Mouse (Mus musculus) CH12.LX (cell line): ENCODE measurements around the gene Palmd. TPM values are rescaled to one million over a fixed set of nuclear protein-coding genes. Genes with fewer than 3 reads are reported as not detected.

ENCODE experiments used
- DNase-seq: peaks from one replicate; pipeline ENCODE4 v3.0.0-alpha.2; 2013; ENCODE audit errors: extremely low read depth
- H3K27ac ChIP-seq: 2 replicates; pipeline ENCODE4 v1.5.1; 2012; ENCODE audit warnings: low read depth, mild to moderate bottlenecking, control low read depth, moderate library complexity; ENCODE audit not compliant: insufficient read depth
- H3K27me3 ChIP-seq: replicated peaks from 2 replicates; pipeline ENCODE3; 2012; ENCODE audit warnings: inconsistent platforms
- H3K36me3 ChIP-seq, 2 experiments: replicated peaks in 1 of 2; 2 replicates each; pipeline versions ENCODE3 to v1.6.1; 2012; ENCODE audit warnings: inconsistent platforms in 1 of 2, low read length in 1 of 2, mild to moderate bottlenecking in 1 of 2, mixed read lengths in 1 of 2, moderate library complexity in 1 of 2; ENCODE audit not compliant: control insufficient read depth in 1 of 2, insufficient read depth in 1 of 2
- H3K4me1 ChIP-seq, 2 experiments: 2 replicates each; pipeline ENCODE4 v1.6.1; 2012; ENCODE audit warnings: inconsistent platforms in 1 of 2, moderate library complexity in 1 of 2; ENCODE audit not compliant: insufficient read depth in 2 of 2, control insufficient read depth in 1 of 2
- H3K4me2 ChIP-seq: 2 replicates; pipeline ENCODE4 v1.6.1; 2012; ENCODE audit warnings: low read depth, mild to moderate bottlenecking, control low read depth; ENCODE audit not compliant: poor library complexity, insufficient read depth, severe bottlenecking
- H3K4me3 ChIP-seq, 3 experiments: fragments of 150-350 bp in 1 of 3; sonication (generic) in 1 of 3; replicated peaks in 1 of 3; 2 replicates each; pipeline versions ENCODE3 to v1.5.1; 2011 to 2012; ENCODE audit warnings: low read depth in 2 of 3, low read length in 2 of 3, mild to moderate bottlenecking in 2 of 3, moderate library complexity in 2 of 3, control low read depth in 1 of 3, improper control_type of control experiment in 1 of 3, inconsistent platforms in 1 of 3, mixed read lengths in 1 of 3; ENCODE audit not compliant: poor library complexity in 1 of 3
- H3K79me2 ChIP-seq: replicated peaks from 2 replicates; pipeline ENCODE4 v1.6.1; 2012; ENCODE audit warnings: mild to moderate bottlenecking, moderate library complexity; ENCODE audit not compliant: control insufficient read depth, poor library complexity, insufficient read depth, severe bottlenecking; ENCODE audit errors: extremely low read depth
- H3K9ac ChIP-seq: 2 replicates; pipeline ENCODE4 v1.6.1; 2012; ENCODE audit warnings: low read depth, mild to moderate bottlenecking, control low read depth, moderate library complexity; ENCODE audit not compliant: insufficient read depth
- H3K9me3 ChIP-seq: replicated peaks from 2 replicates; pipeline ENCODE3; 2012; ENCODE audit warnings: low read length, inconsistent platforms, mixed read lengths
- BHLHE40 ChIP-seq: IDR thresholded peaks from 2 replicates; pipeline ENCODE4 v1.6.1; 2011; ENCODE audit warnings: mild to moderate bottlenecking, low read depth, low read length, improper control_type of control experiment
- CHD1 ChIP-seq: IDR thresholded peaks from 2 replicates; pipeline ENCODE4 v1.6.1; 2012; ENCODE audit warnings: low read depth, low read length, improper control_type of control experiment, inconsistent platforms
- CTCF ChIP-seq, 2 experiments: IDR thresholded peaks in 1 of 2; conservative IDR thresholded peaks in 1 of 2; 2 replicates each; pipeline ENCODE4 v1.5.1; 2011 to 2012; ENCODE audit warnings: low read depth in 2 of 2, low read length in 2 of 2, improper control_type of control experiment in 1 of 2, inconsistent platforms in 1 of 2, mild to moderate bottlenecking in 1 of 2, moderate library complexity in 1 of 2
- ELF1 ChIP-seq: IDR thresholded peaks from 2 replicates; pipeline ENCODE4 v1.6.1; 2014; ENCODE audit warnings: low read depth, mild to moderate bottlenecking, inconsistent platforms, low read length, improper control_type of control experiment
- GABPA ChIP-seq: IDR thresholded peaks from 2 replicates; pipeline ENCODE4 v1.6.1; 2012; ENCODE audit warnings: low read depth, low read length, improper control_type of control experiment, inconsistent platforms; ENCODE audit not compliant: insufficient replicate concordance
- JUN ChIP-seq: IDR thresholded peaks from 2 replicates; pipeline ENCODE4 v1.6.1; 2011; ENCODE audit warnings: low read depth, mild to moderate bottlenecking, low read length, improper control_type of control experiment, moderate library complexity; ENCODE audit not compliant: insufficient read depth
- MAZ ChIP-seq: IDR thresholded peaks from 2 replicates; pipeline ENCODE4 v1.6.1; 2012; ENCODE audit warnings: low read depth, mild to moderate bottlenecking, inconsistent platforms, low read length, improper control_type of control experiment, moderate library complexity
- MYC ChIP-seq: IDR thresholded peaks from 2 replicates; pipeline ENCODE4 v1.6.1; 2011; ENCODE audit warnings: low read depth, mild to moderate bottlenecking, improper control_type of control experiment, low read length
- NELFE ChIP-seq: IDR thresholded peaks from 2 replicates; pipeline ENCODE4 v1.6.1; 2011; ENCODE audit warnings: low read depth, low read length, improper control_type of control experiment
- NRF1 ChIP-seq: IDR thresholded peaks from 2 replicates; pipeline ENCODE4 v1.6.1; 2014; ENCODE audit warnings: low read depth, mild to moderate bottlenecking, inconsistent platforms, low read length, improper control_type of control experiment, moderate library complexity
- PAX5 ChIP-seq: IDR thresholded peaks from 2 replicates; pipeline ENCODE4 v1.6.1; 2012; ENCODE audit warnings: low read length, inconsistent platforms, mixed read lengths
- POLR2AphosphoS2 ChIP-seq: IDR thresholded peaks from 2 replicates; pipeline ENCODE4 v1.6.1; 2011; ENCODE audit warnings: low read depth, low read length, improper control_type of control experiment
- SIN3A ChIP-seq: IDR thresholded peaks from 2 replicates; pipeline ENCODE4 v1.6.1; 2012; ENCODE audit warnings: low read length, improper control_type of control experiment, inconsistent platforms
- SMC3 ChIP-seq: IDR thresholded peaks from 2 replicates; pipeline ENCODE4 v1.6.1; 2011; ENCODE audit warnings: low read depth, low read length, improper control_type of control experiment
- TCF12 ChIP-seq: IDR thresholded peaks from 2 replicates; pipeline ENCODE4 v1.6.1; 2014; ENCODE audit warnings: low read depth, mild to moderate bottlenecking, inconsistent platforms, low read length, improper control_type of control experiment
- dilution Hi-C: fragments of 300-500 bp; cut with MboI; formaldehyde crosslinking; loops from 2 replicates; pipeline ENCODE4 v1.14.3; 2020; ENCODE audit warnings: low sequenced_read_pairs; ENCODE audit not compliant: extremely low pct_unique_long_range_greater_than_20kb, extremely low pct_ligation_motif_present
- in situ Hi-C: fragments of 300-500 bp; cut with MboI; formaldehyde crosslinking; loops from 3 replicates; pipeline ENCODE4 v1.14.3; 2019; ENCODE audit warnings: low sequenced_read_pairs, low pct_ligation_motif_present, low pct_unique_long_range_greater_than_20kb, mixed read lengths
- polyA plus RNA-seq: library from polyadenylated mRNA; unstranded; fragments of >175 nt; gene quantifications from 2 replicates; pipeline ENCODE4 v1.2.1, GENCODE M21; 2012; ENCODE audit warnings: low read depth; ENCODE audit not compliant: insufficient read length
- total RNA-seq, 2 experiments: library from RNA; depleted of rRNA; stranded (reverse); fragments of 300-350 nt in 1 of 2; fragments of >200 nt in 1 of 2; gene quantifications; 2 replicates each; pipeline ENCODE4 v1.2.3; 2012 to 2014

The Palmd gene
- total and polyA plus RNA-seq, 3 experiments = not detected

DNA sequence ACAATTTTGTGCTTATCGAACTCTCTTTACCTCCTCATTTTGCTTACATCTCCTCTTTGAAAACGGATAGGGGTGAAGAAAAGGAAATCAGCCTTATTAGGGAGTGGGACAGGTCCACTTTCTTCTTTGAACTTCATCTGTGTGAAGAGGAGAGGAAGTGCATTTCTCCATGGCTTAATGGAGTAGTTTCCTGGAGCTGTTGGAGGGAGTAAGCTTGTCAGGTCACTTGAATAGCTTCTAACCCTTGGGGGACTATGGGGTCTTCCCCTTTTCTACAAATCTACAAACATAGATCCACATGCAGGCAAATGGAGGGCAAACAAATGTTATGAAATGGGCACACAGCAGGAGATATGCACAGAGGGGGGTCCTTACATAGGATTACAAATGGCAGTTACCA lies 17.7 kb upstream of the Palmd start:
- no peak overlapping the region for H3K4me2 ChIP-seq
- in situ Hi-C loops = no loop called here
- no peaks in the 10 kb centered on the region for H3K9me3 ChIP-seq
- H3K9ac ChIP-seq = no peak overlapping the region
- H3K27me3 ChIP-seq = no peaks in the 10 kb centered on the region
- no peak overlapping the region for H3K27ac ChIP-seq
- no peaks in the 10 kb centered on the region for H3K79me2 ChIP-seq
- H3K4me3 ChIP-seq = no peak overlapping the region
- no peaks in the 10 kb centered on the region for H3K36me3 ChIP-seq
- DNase-seq = no peak
- H3K4me1 ChIP-seq = no peaks in the 10 kb centered on the region
- dilution Hi-C loops = no loop called here
- TF ChIP-seq PAX5 (no peak), TCF12 (no peak), CHD1 (no peak), ELF1 (no peak), BHLHE40 (no peak), JUN (no peak)

DNA sequence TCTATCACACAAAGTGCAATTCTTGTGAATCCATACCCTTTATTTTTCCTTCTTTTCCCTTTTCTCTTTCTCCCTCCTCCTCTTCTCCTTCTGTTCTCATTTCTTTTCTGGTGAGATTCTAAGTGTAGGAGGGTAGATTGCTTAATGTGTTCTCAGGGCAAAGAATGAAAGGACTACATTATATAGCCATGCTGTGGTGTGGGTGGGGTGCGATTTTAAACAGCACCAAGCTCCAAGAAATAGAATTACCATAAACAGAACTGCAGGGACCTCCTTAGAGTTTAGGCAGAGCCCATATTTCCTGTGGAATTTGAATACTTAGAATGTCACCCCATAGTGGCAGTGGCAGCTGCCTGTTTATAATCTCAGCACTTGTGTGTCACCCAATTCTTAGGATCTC lies 17.0 kb upstream of the Palmd start:
- Histone ChIP-seq H3K79me2 (no peaks in the 10 kb centered on the region), H3K4me2 (no peak overlapping the region), H3K4me1 (no peaks in the 10 kb centered on the region), H3K4me3 (no peak overlapping the region), H3K27ac (no peak overlapping the region), H3K9ac (no peak overlapping the region), H3K9me3 (no peaks in the 10 kb centered on the region), H3K36me3 (no peaks in the 10 kb centered on the region), H3K27me3 (no peaks in the 10 kb centered on the region)
- TF ChIP-seq MAZ = no peak
- DNase-seq = no peak
- in situ Hi-C loops = no loop called here
- dilution Hi-C loops = no loop called here

GRCm38 (mm10) chr3:116985042-116985455 lies 16.3 kb upstream of the Palmd start:
- dilution Hi-C loops = no loop called here
- in situ Hi-C loops = no loop called here
- no peak for TF ChIP-seq BHLHE40
- no peak for TF ChIP-seq NRF1
- no peak for TF ChIP-seq TCF12
- no peak for TF ChIP-seq POLR2AphosphoS2
- TF ChIP-seq CTCF (conservative IDR thresholded peaks at IDR 0.05 in 1 of 2, IDR thresholded peaks at IDR 0.05 in 1 of 2; ENCODE audit: low read depth in 2 of 2, low read length in 2 of 2) = no peak
- TF ChIP-seq SIN3A = no peak
- TF ChIP-seq MYC = no peak
- no peak for TF ChIP-seq SMC3
- no peak for TF ChIP-seq GABPA
- TF ChIP-seq NELFE = no peak

More at GRCm38 (mm10) chr3:116985042-116985455, 16.3 kb upstream of the Palmd start:
- Histone ChIP-seq H3K9me3 (no peaks in the 10 kb centered on the region), H3K4me2 (no peak overlapping the region), H3K36me3 (no peaks in the 10 kb centered on the region), H3K4me1 (no peaks in the 10 kb centered on the region), H3K27ac (no peak overlapping the region), H3K4me3 (no peak overlapping the region), H3K79me2 (no peaks in the 10 kb centered on the region), H3K27me3 (no peaks in the 10 kb centered on the region), H3K9ac (no peak overlapping the region)
- no peak for DNase-seq
